Comparison of ENCODE assay signal across 8 mouse cellular contexts in the genomic region with DNA sequence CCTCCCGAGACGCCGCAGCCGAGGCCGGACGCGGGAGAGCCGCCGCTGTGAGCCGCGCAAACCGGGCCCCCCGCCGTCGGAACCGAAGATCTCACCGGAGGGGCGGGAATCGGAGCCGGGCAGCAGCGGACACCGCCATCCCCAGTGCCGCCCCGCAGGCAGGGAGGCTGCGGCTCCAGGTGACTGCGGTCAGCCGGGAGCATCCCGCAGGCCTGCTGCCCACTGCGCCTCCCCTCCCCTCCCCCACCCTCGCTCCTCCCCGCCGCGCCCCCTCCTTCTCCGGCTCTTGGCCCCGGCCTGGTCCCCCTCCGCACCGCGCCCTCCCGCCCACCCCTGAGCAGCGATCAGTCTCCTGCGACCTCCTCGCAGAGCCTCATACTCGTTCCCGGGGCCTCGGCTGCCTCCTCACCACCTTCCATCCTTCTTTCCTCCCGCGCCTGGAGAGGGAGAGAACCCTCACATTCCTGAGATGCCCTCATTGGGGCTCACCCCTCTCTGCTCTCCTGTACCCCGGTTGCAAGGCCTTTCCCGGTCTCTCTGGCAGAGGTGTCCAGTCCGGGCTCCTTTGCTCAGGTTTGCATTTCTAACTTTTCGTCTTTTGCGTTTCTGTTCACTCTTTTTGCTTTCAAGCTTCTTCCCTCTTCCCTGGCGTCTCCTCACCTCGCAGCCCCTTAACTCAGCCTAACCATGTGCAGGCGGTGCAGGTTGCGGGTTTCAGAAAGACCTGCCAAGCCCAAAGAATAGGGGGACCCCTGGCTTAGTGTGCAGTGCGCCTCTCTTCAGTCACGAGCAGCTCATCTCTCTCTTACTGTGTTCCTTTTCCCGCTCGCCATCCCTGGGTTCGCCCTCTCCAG. TPM values are rescaled to one million over a fixed set of nuclear protein-coding genes. Genes with fewer than 3 reads are reported as not detected.
DNase-seq lines count a peak whose midpoint lies in the region; ATAC-seq and TF ChIP-seq lines count a peak whose summit lies in the region.

No protein-coding gene starts in this region.

- intact Hi-C loops in heart, postnatal 10 days (cut with DNase I), result no loop called here

- peak overlapping the region; percentile 91 to 94 for H3K4me3 ChIP-seq in ES-E14 (ENCODE audit: insufficient read depth in 1 of 2, low read depth in 1 of 2, low read length in 2 of 2, poor library complexity in 1 of 2, severe bottlenecking in 1 of 2)
- H3K4me3 ChIP-seq in neural tube, embryonic 11.5 days (ENCODE audit: low read depth, low read length), result peak overlapping the region; percentile 95

- under 1% methylated on average over 37 of the region's 61 CpGs for WGBS in neural tube, embryonic 11.5 days

- H3K9ac ChIP-seq in ES-E14 (ENCODE audit: insufficient read depth, low read depth, low read length, poor library complexity, severe bottlenecking), result peak overlapping the region; percentile 88
- peak overlapping the region; percentile 96 for H3K9ac ChIP-seq in neural tube, embryonic 11.5 days (ENCODE audit: low read length)

- H3K9me3 ChIP-seq in ES-E14 (ENCODE audit: control insufficient read depth, insufficient read depth, low read depth, low read length), result no peaks in the 10 kb centered on the region
- H3K9me3 ChIP-seq in neural tube, embryonic 11.5 days (ENCODE audit: control insufficient read depth, low read length), result no peaks in the 10 kb centered on the region

- H3K27ac ChIP-seq in ES-E14 (ENCODE audit: insufficient read depth, low read depth, low read length, poor library complexity, severe bottlenecking), result 0 out of 2 replicates have a peak overlapping the region, but pooled peaks have one; percentile 6
- peak overlapping the region; percentile 95 for H3K27ac ChIP-seq in neural tube, embryonic 11.5 days (ENCODE audit: low read depth, low read length)

- H3K4me1 ChIP-seq in ES-E14 (ENCODE audit: control insufficient read depth in 2 of 2, insufficient read depth in 2 of 2, low read length in 2 of 2, poor library complexity in 1 of 2), result peaks cover 0 to 2% of the 10 kb centered on the region in 2 experiments; a peak in 1 of 4 replicates
- no peaks in the 10 kb centered on the region for H3K4me1 ChIP-seq in neural tube, embryonic 11.5 days (ENCODE audit: control insufficient read depth, insufficient read depth, low read length)

- peak; percentile 18 to 27 for DNase-seq in heart, adult 9 months (ENCODE audit: low spot score in 2 of 2)
- DNase-seq in heart, adult 8-10 months (ENCODE audit: low spot score), result no peak
- no peak for DNase-seq in ES-E14 (ENCODE audit: low read depth, low spot score)
- DNase-seq in embryo, embryonic 11 days, result peak; percentile 74
- peak; percentile 39 to 51 for DNase-seq in heart, postnatal 10 days
- peak; percentile 79 for DNase-seq in liver
- DNase-seq in neural tube, embryonic 11.5 days (ENCODE audit: low spot score), result peak; percentile 63
- DNase-seq in thymus, postnatal 4 days, result peak; percentile 76

- H3K4me2 ChIP-seq in neural tube, embryonic 11.5 days (ENCODE audit: low read depth), result peak overlapping the region; percentile 58

- H3K27me3 ChIP-seq in neural tube, embryonic 11.5 days (ENCODE audit: control insufficient read depth, insufficient read depth, low read length), result no peaks in the 10 kb centered on the region

- in situ Hi-C loops in ES-E14 (cut with MboI; ENCODE audit: low sequenced_read_pairs in 2 of 2, unreplicated experiment in 2 of 2), result no loop called here

- no peaks in the 10 kb centered on the region for H3K36me3 ChIP-seq in ES-E14 (ENCODE audit: control insufficient read depth, insufficient read depth, low read length, poor library complexity, severe bottlenecking)
- no peaks in the 10 kb centered on the region for H3K36me3 ChIP-seq in neural tube, embryonic 11.5 days (ENCODE audit: control insufficient read depth, insufficient read depth, low read length)

- peak; percentile 69 for ATAC-seq in neural tube, embryonic 11.5 days (ENCODE audit: insufficient read depth, low FRiP score, low TSS enrichment)

TF ChIP-seq in ES-E14, 5 proteins besides CTCF, POLR2A, EP300 and RAD21:
- TF ChIP-seq HCFC1 (IDR thresholded peaks at IDR 0.05; ENCODE audit: borderline replicate concordance, insufficient read depth, low read length) (no peak), ZNF384 (IDR thresholded peaks at IDR 0.05; ENCODE audit: low read depth, low read length) (no peak)

RNA-seq across cellular contexts. Expression of a gene that starts 0.6 kb away (rescaled TPM):
- 10 to 100 TPM; 11.0 to 21.4 (median 13.7) TPM for total RNA-seq in heart, adult 8-10 months (2022)
- 94.4 and 128 TPM in 2 replicates for total RNA-seq in ES-E14 (2012; rRNA removed)
- 10 to 100 TPM; 25.2 to 26.1 TPM for total RNA-seq in heart, postnatal 10 days (2021)
- polyA plus RNA-seq in neural tube, embryonic 11.5 days (2014; fragmentation: Nextera tagmentation; extraction: Ambion mirVana), result 126 and 142 TPM in 2 replicates

RNA-seq across cellular contexts. Expression of a gene that starts 49.0 kb away (rescaled TPM):
- 10 to 100 TPM; 33.2 to 40.9 (median 39.4) TPM for total RNA-seq in heart, adult 8-10 months (2022)
- total RNA-seq in ES-E14 (2012; rRNA removed), result 22.2 and 22.3 TPM in 2 replicates
- total RNA-seq in heart, postnatal 10 days (2021), result 10 to 100 TPM; 36.6 to 40.9 TPM
- 73.8 and 75.3 TPM in 2 replicates for polyA plus RNA-seq in neural tube, embryonic 11.5 days (2014; fragmentation: Nextera tagmentation; extraction: Ambion mirVana)

Comparison
In these comparisons a context has a peak if more than half of its experiments do, and no peak if none do; other contexts are left out.
1. DNase-seq: peak in heart, adult 9 months (2 of 2), embryo, embryonic 11 days (single experiment), heart, postnatal 10 days (2 of 2), liver (single experiment), neural tube, embryonic 11.5 days (single experiment) and thymus, postnatal 4 days (single experiment); none in heart, adult 8-10 months (single experiment) and ES-E14 (single experiment).